Mouse (Mus musculus) kidney, adult 2 months (tissue): Measurements from ENCODE around the gene Vmn1r184. TPM values are rescaled to one million over a fixed set of nuclear protein-coding genes. Genes with fewer than 3 reads are reported as not detected.
"Not testable (repeated sequence)": the region's sequence is repeated elsewhere in the genome, so short reads cannot be mapped to it uniquely, and the experiment has no call there.

ENCODE experiments used
- DNase-seq: peaks from one replicate; pipeline ENCODE4 v3.0.0; 2021
- H3K27ac ChIP-seq: fragments of 200-500 bp; 2 replicates; pipeline ENCODE4 v1.5.1; 2012; ENCODE audit warnings: low read depth, low read length, control low read depth, inconsistent platforms; ENCODE audit not compliant: insufficient read depth
- H3K27me3 ChIP-seq: fragments of 200-500 bp; replicated peaks from 2 replicates; pipeline ENCODE4 v1.6.1; 2012; ENCODE audit warnings: mild to moderate bottlenecking, moderate library complexity, low read length, inconsistent platforms; ENCODE audit not compliant: control insufficient read depth, insufficient read depth
- H3K36me3 ChIP-seq: fragments of 200-500 bp; 2 replicates; pipeline ENCODE4 v1.6.1; 2012; ENCODE audit warnings: mild to moderate bottlenecking, moderate library complexity, low read length, inconsistent platforms; ENCODE audit not compliant: control insufficient read depth, insufficient read depth
- H3K4me1 ChIP-seq: fragments of 200-500 bp; 2 replicates; pipeline ENCODE4 v1.6.1; 2011; ENCODE audit warnings: low read length; ENCODE audit not compliant: control insufficient read depth, insufficient read depth
- H3K4me3 ChIP-seq: fragments of 200-500 bp; 2 replicates; pipeline ENCODE4 v1.5.1; 2011; ENCODE audit warnings: mild to moderate bottlenecking, low read depth, low read length, control low read depth; ENCODE audit not compliant: insufficient read depth
- WGBS: fragments of 180-500 bp; shearing (Covaris S2); methylation state at CpG from one replicate; pipeline ENCODE4 v1.1.7; 2018; 5-methylcytosine and 5-hydroxymethylcytosine counted together
- polyA plus RNA-seq: library from polyadenylated mRNA; depleted of rRNA; stranded (reverse); fragments of >200 nt; gene quantifications from 2 replicates; pipeline ENCODE4 v1.2.3, GENCODE M21; 2012; rRNA removed

Vmn1r184 gene
- polyA plus RNA-seq, result not detected in 2 replicates

DNA sequence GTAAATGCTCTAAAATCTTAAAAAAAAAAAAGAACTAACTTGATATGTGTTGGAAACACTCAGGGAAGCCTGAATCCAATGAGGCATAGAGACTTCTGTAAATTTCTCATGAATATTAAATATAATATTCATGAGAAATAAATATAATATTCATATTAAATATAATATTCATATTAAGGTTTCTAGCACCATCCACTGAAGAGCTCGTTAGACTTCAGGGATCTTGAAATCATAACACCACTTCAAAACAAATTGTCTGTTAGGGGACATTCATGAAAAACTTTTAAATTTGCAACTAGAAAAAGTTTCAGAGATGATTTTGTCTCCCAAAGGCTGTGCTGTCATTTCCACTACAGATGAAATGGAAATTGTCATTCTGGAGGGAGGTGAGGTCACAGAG, at the start of gene Vmn1r184:
Gene Vmn1r184 (plus strand): TSS at position 301 of the 400 bp plus-strand sequence.
- WGBS, result 62% methylated on average over 1 of the region's 1 CpGs
- not testable (repeated sequence) for H3K4me3 ChIP-seq, H3K4me1 ChIP-seq, DNase-seq, H3K27me3 ChIP-seq, H3K36me3 ChIP-seq, H3K27ac ChIP-seq

DNA sequence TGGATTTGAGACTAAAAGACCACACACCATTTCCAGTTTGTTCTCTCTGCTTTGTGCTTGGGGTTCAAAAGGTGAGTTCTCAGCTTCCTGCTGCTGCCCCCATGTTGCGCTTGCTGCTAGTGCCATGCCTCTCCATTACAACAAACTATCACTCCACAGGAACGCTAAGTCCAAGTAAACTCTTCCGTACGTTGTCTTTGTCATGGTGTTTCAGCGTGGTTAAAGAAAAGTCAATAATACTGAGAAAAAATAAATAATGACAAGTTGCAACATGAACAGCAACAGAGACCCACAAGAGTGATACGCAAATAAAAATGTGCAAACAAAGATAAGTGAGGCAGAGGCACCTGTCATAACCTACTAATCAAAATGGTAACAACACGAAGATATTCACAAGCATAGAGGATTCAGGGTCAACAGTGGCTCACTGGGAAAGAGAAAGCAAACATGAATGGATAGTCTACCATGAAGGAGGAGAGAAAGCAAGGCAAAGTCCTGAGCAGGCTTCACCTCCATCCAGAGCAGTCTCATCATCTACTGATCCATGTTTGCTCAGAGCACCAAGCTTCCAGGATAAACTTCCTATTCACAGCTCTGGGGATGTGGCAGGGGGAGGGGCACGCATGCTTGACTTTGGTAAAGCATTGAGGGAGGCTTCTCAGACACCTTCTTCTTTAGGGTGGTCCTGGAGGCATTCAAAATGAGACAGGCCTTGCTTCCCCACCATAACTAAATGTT, 43.5 kb downstream of the Vmn1r184 start:
- not testable (repeated sequence) for DNase-seq, H3K4me1 ChIP-seq
- 80% methylated on average over 8 of the region's 8 CpGs for WGBS

DNA sequence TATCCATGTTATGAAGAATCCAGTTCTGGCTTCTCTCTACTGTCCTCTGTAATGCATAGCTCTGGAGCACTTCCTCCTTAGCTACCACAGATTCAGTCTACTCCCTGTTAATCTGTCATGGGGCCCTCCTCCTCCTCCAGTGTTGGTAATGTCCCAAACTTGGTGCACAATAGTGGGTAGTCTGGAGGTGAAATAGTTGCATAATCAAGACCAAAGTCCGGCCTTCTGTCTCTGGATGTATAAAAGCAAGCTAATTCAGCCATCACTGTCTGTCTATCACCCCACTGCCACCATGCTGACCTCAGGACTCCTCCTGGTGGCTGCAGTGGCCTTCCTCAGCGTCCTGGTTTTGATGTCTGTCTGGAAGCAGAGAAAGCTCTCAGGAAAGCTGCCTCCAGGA, 46.8 kb downstream of the Vmn1r184 start, which contains the start of gene Cyp2a4:
Gene Cyp2a4 (plus strand): TSS at position 244 of the 400 bp plus-strand sequence.
- 56% methylated on average over 2 of the region's 2 CpGs for WGBS
- H3K27me3 ChIP-seq, H3K36me3 ChIP-seq, H3K27ac ChIP-seq, H3K4me1 ChIP-seq, H3K4me3 ChIP-seq: not testable (repeated sequence)
- peak; percentile 55 for DNase-seq

More for the DNA sequence above, 43.5 kb downstream of the Vmn1r184 start:
- H3K27ac ChIP-seq, H3K4me3 ChIP-seq, H3K36me3 ChIP-seq, H3K27me3 ChIP-seq: not testable (repeated sequence)

DNA sequence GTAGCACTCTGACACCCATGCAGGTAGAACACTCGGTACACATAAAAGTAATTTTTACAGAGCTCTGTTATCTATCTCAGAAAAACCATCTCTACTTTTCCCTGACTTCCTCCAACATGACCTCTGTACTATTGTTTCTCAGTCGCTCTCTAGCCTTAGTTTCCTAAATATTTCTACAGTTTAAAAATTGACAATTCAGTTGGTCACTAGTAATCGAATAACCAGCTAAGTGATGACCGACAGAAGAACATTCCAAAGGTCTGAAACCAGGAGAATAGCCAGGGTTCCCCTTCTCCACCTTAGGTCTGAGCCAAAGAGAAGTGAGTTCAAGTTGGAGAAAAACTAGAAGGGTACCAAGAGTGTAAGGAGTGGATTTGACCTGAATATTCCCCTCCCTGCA, 51.7 kb downstream of the Vmn1r184 start:
- H3K27ac ChIP-seq, result peak overlapping the region; percentile 64; the same call in 1 of the 2 replicates
- WGBS, result 59% methylated on average over 4 of the region's 4 CpGs
- not testable (repeated sequence) for H3K4me1 ChIP-seq, H3K27me3 ChIP-seq, H3K36me3 ChIP-seq, H3K4me3 ChIP-seq
- peak; percentile 56 for DNase-seq

DNA sequence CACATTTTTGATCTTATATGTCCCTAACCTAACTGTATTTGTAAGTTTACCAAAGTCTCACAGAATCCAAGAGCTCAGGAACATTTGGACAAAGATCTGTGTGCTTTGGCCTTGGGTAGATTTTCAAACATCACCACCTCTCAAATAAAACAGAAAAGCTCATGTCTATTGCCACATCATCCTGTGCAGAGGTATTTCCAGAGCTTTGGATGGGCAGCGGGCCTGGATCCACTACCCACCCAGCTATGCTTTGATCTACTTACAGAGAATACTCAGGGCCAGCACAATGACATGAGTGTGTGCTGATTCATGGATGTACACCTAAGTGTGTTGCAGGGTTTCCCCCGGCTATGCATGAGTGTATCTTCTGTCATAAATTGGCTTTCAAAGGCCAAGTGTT, 55.1 kb downstream of the Vmn1r184 start:
- DNase-seq, H3K4me1 ChIP-seq, H3K4me3 ChIP-seq, H3K27ac ChIP-seq, H3K36me3 ChIP-seq, H3K27me3 ChIP-seq: not testable (repeated sequence)
- 86% methylated on average over 2 of the region's 2 CpGs for WGBS

DNA sequence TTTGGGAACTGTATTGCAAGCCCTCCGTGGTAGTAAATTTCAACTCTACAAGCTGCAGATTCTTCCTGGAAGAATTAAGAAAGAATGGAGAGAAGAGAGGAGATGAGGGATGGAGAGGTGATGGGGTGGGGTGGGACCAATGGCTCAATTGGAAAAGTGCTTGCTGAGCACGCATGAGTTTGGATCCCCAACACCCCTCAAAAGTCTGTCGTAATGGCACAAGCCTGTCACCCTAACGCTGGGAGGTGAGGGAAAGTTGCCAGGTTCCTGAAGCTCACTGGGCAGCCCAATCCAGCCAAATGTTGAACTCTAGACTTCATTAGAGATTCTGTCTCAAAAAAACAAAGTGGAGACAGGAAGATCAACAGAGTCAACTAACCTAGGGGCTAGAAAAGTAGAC, 55.7 kb downstream of the Vmn1r184 start:
- DNase-seq, result peak; percentile 9
- H3K27me3 ChIP-seq, result not testable (repeated sequence)
- WGBS, result 67% methylated on average over 4 of the region's 4 CpGs

More for the DNA sequence above, 55.7 kb downstream of the Vmn1r184 start:
- H3K27ac ChIP-seq, H3K4me3 ChIP-seq, H3K4me1 ChIP-seq, H3K36me3 ChIP-seq: not testable (repeated sequence)

Other genes starting within 250 kb of the Vmn1r184 start
- not detected in 2 replicates for gene Cyp2b13, start 198.8 kb upstream of the Vmn1r184 start, polyA plus RNA-seq
- not detected in 2 replicates for gene Cyp2b9, start 86.9 kb upstream of the Vmn1r184 start, polyA plus RNA-seq
- 124 and 185 TPM in 2 replicates for gene Cyp2a4, start 46.8 kb downstream of the Vmn1r184 start, polyA plus RNA-seq
- not detected in 2 replicates for gene Nlrp9c, start 143.4 kb downstream of the Vmn1r184 start, polyA plus RNA-seq
- gene Nlrp4a, start 174.8 kb downstream of the Vmn1r184 start, polyA plus RNA-seq, result not detected in 2 replicates